Mouse (Mus musculus) limb, embryonic 13.5 days (tissue): ENCODE measurements around the gene Rptor. TPM values are rescaled to one million over a fixed set of nuclear protein-coding genes. Genes with fewer than 3 reads are reported as not detected.
"Not testable (repeated sequence)": the region's sequence is repeated elsewhere in the genome, so short reads cannot be mapped to it uniquely, and the experiment has no call there.

Source experiments
- ATAC-seq: fragments of 200-750 bp; cut with Nextera tagmentation; 2 replicates; pipeline ENCODE4 v1.8.0; 2017; ENCODE audit warnings: low read depth, moderate number of reproducible peaks, moderate TSS enrichment; ENCODE audit not compliant: low FRiP score
- H3K27ac ChIP-seq: fragments of 300-500 bp; sonication (generic); 2 replicates; pipeline ENCODE4 v1.5.1; 2015; ENCODE audit warnings: inconsistent platforms, mild to moderate bottlenecking, moderate library complexity
- H3K27me3 ChIP-seq: fragments of 300-500 bp; sonication (generic); 2 replicates; pipeline ENCODE4 v1.6.1; 2015; ENCODE audit warnings: mild to moderate bottlenecking, inconsistent platforms
- H3K36me3 ChIP-seq: fragments of 300-500 bp; sonication (generic); 2 replicates; pipeline ENCODE4 v1.6.1; 2015; ENCODE audit warnings: inconsistent platforms, mild to moderate bottlenecking, moderate library complexity
- H3K4me1 ChIP-seq: fragments of 300-500 bp; sonication (generic); 2 replicates; pipeline ENCODE4 v1.6.1; 2015; ENCODE audit warnings: inconsistent platforms
- H3K4me2 ChIP-seq: fragments of 300-500 bp; sonication (generic); replicated peaks from 2 replicates; pipeline ENCODE4 v1.6.1; 2015; ENCODE audit warnings: inconsistent platforms, mild to moderate bottlenecking, moderate library complexity
- H3K4me3 ChIP-seq: fragments of 300-500 bp; sonication (generic); 2 replicates; pipeline ENCODE4 v1.5.1; 2015; ENCODE audit warnings: moderate library complexity, mild to moderate bottlenecking, inconsistent platforms
- H3K9ac ChIP-seq: fragments of 300-500 bp; sonication (generic); 2 replicates; pipeline ENCODE4 v1.6.1; 2015; ENCODE audit warnings: mild to moderate bottlenecking, inconsistent platforms
- H3K9me3 ChIP-seq: fragments of 300-500 bp; sonication (generic); 2 replicates; pipeline ENCODE4 v1.6.1; 2016; ENCODE audit warnings: inconsistent platforms
- WGBS: fragments of 180-500 bp; shearing (Covaris S2); methylation state at CpG from one replicate; pipeline ENCODE4 v1.1.7; 2015; 5-methylcytosine and 5-hydroxymethylcytosine counted together
- polyA plus RNA-seq: library from polyadenylated mRNA; unstranded; fragments of >200 nt; fragmentation: Nextera tagmentation; extraction: Ambion mirVana; gene quantifications from 2 replicates; pipeline ENCODE4 v1.2.1, GENCODE M21; 2015

Gene Rptor
- polyA plus RNA-seq, 1 experiment from 2014 or later, result 11.2 TPM

DNA sequence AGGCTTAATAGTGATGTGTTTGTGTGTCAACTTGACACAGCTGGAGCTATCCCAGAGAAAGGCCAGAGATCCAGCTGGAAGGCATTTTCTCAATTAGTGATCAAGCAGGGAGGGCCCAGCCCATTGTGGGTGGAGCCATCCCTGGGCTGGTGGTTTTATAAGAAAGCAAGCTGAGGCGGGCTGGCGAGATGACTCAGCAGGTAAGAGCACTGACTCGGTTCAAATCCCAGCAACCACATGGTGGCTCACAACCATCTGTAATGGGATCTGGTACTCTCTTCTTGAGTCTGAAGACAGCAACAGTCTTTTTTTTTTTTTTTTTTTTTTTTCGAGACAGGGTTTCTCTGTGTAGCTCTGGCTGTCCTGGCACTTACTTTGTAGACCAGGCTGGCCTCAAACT lies 58.8 kb downstream of the Rptor start:
- H3K27me3 ChIP-seq, ATAC-seq: not testable (repeated sequence)
- WGBS, result 21% methylated on average over 4 of the region's 4 CpGs

DNA sequence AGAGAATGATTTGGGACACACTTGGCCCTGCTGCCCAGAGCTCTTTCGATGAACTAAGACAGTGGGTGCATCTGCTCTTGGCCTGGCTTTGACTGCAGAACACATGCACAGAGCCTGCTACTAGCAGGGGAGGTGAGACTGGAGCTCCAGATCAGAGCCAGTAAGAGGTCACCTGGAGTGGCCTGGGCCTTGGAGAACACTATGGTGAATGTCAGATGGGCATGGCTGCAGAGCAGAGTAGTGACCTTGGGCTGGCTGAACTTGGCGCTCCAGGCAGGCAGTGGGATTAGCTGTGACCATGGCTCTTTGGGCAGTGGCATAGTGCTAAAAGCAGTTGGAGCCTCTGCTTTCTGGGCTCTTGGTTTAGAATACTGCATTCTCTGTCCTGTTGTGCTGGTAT lies 61.2 kb downstream of the Rptor start:
- Histone ChIP-seq H3K9ac (no peak overlapping the region), H3K27me3 (no peaks in the 10 kb centered on the region), H3K36me3 (no peaks in the 10 kb centered on the region), H3K4me3 (no peak overlapping the region), H3K27ac (no peak overlapping the region), H3K4me1 (peaks cover 35% of the 10 kb centered on the region), H3K4me2 (no peak overlapping the region), H3K9me3 (no peaks in the 10 kb centered on the region)
- WGBS, result 89% methylated on average over 2 of the region's 2 CpGs
- no peak for ATAC-seq

More for the DNA sequence above, 58.8 kb downstream of the Rptor start:
- H3K9ac ChIP-seq, H3K4me3 ChIP-seq, H3K36me3 ChIP-seq, H3K4me2 ChIP-seq, H3K27ac ChIP-seq, H3K9me3 ChIP-seq: not testable (repeated sequence)
- H3K4me1 ChIP-seq, result peaks cover 31% of the 10 kb centered on the region

DNA sequence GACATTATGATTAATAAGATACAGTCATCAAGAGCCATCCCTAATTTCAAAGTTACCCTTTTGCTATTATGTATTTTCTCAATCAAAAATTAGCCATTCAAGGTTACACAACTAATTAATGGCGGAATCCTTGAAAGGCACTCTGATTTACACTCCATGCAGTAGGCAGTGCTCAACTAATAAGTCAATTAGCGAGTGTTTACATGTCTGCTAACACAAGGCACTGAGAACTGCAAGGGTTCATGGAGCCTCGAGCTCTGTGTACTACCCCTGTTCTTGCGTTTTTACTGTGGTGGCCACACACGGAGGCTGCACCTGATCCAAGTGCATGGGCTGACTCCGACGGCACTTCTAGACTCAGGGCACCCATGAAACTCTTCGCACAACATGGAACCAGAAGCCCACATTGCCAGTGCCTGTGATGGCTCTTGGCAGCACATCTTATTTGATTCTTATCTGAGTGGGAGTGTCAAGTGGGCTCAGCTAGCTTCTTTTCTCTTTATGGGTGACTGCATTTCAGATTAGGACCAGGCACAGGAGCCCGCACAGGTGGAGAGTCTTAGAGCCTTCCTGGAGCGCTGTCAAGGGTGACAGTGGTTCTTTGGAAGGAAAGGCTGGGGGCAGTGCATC lies 62.1 kb downstream of the Rptor start:
- no peaks in the 10 kb centered on the region for H3K27me3 ChIP-seq
- H3K27ac ChIP-seq, result no peak overlapping the region
- H3K9ac ChIP-seq, result no peak overlapping the region
- H3K9me3 ChIP-seq, result no peaks in the 10 kb centered on the region
- 64% methylated on average over 10 of the region's 10 CpGs for WGBS
- no peaks in the 10 kb centered on the region for H3K36me3 ChIP-seq
- no peak overlapping the region for H3K4me2 ChIP-seq
- no peak for ATAC-seq
- H3K4me1 ChIP-seq, result peaks cover 35% of the 10 kb centered on the region
- no peak overlapping the region for H3K4me3 ChIP-seq

DNA sequence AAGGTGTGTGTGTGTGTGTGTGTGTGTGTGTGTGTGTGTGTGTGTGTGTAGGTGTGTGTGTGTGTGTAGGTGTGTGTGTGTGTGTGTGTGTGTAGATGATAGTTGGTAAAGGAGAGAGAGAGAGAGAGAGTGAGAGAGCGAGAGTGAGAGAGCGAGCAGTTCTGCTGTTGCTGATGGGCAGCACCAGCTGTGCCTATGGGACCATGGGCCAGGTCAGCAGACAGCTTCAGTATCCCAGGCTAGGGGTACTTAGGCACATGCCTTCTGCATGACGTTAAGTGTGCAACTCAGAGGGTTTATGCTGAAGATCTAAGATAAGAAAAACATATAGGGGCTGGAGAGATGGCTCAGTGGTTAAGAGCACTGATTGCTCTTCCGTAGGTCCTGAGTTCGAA lies 62.6 kb downstream of the Rptor start:
- Histone ChIP-seq H3K9me3 (no peaks in the 10 kb centered on the region), H3K4me1 (peaks cover 35% of the 10 kb centered on the region), H3K9ac (no peak overlapping the region), H3K27ac (no peak overlapping the region), H3K27me3 (no peaks in the 10 kb centered on the region), H3K36me3 (no peaks in the 10 kb centered on the region), H3K4me2 (no peak overlapping the region), H3K4me3 (no peak overlapping the region)
- ATAC-seq, result no peak
- WGBS, result 89% methylated on average over 5 of the region's 5 CpGs

DNA sequence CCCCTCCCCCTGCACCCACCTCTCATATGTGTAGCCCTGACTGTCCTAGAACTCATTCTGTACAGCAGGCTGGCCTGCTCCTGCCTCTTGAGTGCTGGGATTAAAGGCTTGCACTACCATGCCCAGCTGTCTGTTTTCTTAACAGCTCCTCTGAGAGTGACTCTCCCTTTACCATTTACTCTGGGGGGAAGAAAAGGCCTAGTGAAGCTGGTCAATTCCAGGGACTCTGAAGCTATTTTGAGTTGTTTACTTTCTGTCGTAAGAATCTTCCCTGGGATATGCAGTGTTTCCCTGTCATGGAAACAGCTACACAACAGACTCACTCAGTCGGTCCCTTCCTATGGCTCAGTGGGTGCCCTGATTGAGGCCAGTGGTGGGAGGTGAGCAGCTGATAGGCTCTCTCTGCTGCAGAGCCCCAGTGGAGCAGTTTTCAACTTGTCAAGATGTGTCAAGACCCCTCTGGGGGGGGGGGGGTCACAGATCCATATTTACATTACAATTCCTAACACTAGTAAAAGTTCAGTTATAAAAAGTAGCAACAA lies 63.9 kb downstream of the Rptor start:
- no peak overlapping the region for H3K9ac ChIP-seq
- no peaks in the 10 kb centered on the region for H3K27me3 ChIP-seq
- no peaks in the 10 kb centered on the region for H3K9me3 ChIP-seq
- no peak overlapping the region for H3K4me3 ChIP-seq
- peaks cover 32% of the 10 kb centered on the region for H3K4me1 ChIP-seq
- no peak overlapping the region for H3K4me2 ChIP-seq
- H3K27ac ChIP-seq, result no peak overlapping the region
- peak; percentile 67; the same call in 1 of the 2 replicates for ATAC-seq
- 22% methylated on average over 2 of the region's 2 CpGs for WGBS
- H3K36me3 ChIP-seq, result no peaks in the 10 kb centered on the region

DNA sequence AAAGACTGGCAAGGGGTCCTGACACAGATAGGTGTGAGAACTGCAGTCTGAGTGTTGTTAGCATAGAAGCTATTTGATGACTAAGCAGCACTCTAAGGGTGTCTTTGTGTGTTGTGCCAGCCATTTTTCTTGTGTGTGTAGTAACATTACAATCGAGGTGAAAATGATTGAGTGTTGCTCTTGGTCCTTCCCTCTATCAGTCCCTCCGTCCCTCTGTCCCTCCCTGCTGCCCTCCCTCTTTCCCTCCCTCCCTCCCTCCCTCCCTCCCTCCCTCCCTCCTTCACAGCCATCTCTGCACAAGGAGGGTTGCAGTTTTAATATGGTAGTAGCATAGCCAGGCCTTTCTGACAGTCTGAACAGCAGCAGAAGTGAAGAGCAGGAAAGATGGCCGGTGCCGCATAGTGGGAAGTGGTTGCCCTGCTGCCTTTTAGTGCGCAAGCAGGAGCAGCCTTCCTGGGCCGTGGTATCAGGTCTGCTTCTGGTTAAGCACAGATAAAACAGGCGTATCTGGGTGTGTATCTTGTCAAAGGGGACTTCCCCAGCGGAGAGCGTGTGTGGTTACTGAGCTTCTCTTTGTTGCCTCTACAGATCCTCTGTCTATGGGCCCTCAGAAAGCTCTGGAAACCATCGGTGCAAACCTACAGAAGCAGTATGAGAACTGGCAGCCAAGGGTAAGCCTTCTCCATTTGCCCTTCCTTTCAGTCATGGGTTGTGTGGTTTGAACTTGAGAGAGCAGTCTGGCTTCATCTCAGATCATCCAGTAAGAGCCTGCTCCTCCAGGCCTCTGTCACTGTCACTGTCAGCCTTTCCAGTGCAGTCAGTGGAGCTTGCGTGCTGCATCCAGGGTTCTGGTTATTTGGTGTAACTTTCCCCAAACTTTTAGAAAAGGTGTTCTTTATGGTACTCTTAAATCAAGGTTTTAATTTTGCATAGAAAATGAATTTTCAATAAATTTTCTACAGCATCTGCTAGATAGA lies 68.3 kb downstream of the Rptor start:
- Histone ChIP-seq H3K27me3 (no peaks in the 10 kb centered on the region), H3K4me2 (no peak overlapping the region), H3K4me3 (no peak overlapping the region), H3K27ac (no peak overlapping the region), H3K4me1 (peaks cover 29% of the 10 kb centered on the region), H3K9me3 (no peaks in the 10 kb centered on the region), H3K9ac (0 out of 2 replicates have a peak overlapping the region, but pooled peaks have one; percentile 13), H3K36me3 (no peaks in the 10 kb centered on the region)
- WGBS, result 73% methylated on average over 11 of the region's 11 CpGs
- no peak for ATAC-seq

DNA sequence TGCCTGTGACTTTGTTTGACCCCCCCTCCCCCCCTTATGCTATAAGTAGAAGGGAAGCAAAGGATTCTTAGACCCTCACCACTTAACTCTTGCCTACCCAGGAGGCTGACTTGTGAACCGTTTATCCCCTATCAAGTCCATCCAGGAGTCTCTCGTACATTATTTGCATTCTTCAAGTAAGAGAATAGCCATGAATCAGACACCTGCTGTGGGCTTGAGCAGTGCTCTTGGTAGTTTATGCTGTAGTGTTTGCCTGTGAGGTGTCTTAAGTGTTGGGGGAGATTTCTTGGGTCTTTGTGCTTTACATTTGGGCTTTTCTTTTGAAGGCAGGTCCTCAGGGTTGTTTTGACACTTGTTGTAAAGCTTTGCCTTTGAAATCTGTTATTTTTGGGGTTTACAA lies 69.3 kb downstream of the Rptor start:
- Histone ChIP-seq H3K4me3 (no peak overlapping the region), H3K9ac (no peak overlapping the region), H3K4me1 (peaks cover 31% of the 10 kb centered on the region)

DNA sequence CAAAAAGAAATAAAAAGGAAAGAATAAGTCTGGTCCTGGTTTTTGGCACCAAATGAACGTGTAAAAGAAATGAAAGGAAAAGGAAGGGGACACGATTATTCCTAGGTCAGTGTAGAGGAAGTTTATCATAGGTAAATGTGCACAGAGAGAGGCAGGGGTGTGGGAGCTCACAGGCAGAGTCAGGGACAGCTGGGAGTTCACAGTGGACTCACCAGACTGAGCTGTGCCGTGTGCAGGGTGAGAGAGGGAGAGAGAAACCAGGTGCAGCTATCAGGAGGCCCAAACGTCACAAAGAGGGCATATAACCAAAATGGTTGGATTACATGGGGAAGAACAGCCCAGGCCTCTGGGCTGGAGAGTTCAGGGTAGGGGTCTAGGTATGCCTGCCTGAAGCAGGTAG lies 70.1 kb downstream of the Rptor start:
- 65% methylated on average over 4 of the region's 4 CpGs for WGBS

More for the DNA sequence above, 69.3 kb downstream of the Rptor start:
- no peak overlapping the region for H3K4me2 ChIP-seq
- WGBS, result 55% methylated on average over 2 of the region's 2 CpGs
- no peak for ATAC-seq
- no peaks in the 10 kb centered on the region for H3K36me3 ChIP-seq
- no peaks in the 10 kb centered on the region for H3K9me3 ChIP-seq
- no peak overlapping the region for H3K27ac ChIP-seq
- H3K27me3 ChIP-seq, result no peaks in the 10 kb centered on the region

DNA sequence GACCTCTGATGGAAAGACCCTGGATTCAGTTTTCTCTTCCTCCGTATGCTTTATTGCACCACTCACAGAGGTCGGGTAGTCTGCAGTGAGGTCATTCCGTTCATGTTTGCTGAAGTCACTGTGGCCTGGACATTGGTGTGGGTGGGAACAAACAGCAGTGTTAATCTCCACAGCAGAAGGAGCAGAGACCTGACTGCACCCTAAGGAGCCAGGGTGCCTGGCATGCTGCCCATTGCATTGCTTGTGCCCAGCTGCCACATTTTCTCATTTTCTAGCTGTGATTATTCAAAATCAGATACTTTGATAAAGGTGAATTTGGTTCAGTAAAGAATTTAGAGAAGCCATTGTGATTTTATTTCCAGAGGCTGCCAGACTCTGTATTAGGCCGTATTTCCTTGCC lies 72.1 kb downstream of the Rptor start:
- Histone ChIP-seq H3K27me3 (no peaks in the 10 kb centered on the region), H3K9me3 (no peaks in the 10 kb centered on the region), H3K4me3 (no peak overlapping the region), H3K4me2 (no peak overlapping the region), H3K9ac (no peak overlapping the region), H3K36me3 (no peaks in the 10 kb centered on the region), H3K4me1 (peaks cover 43% of the 10 kb centered on the region), H3K27ac (no peak overlapping the region)
- 41% methylated on average over 4 of the region's 4 CpGs for whole genome bisulfite sequencing
- no peak for ATAC-seq

More for the DNA sequence above, 70.1 kb downstream of the Rptor start:
- H3K9ac ChIP-seq, result no peak overlapping the region
- no peak for ATAC-seq
- H3K4me1 ChIP-seq, result peaks cover 35% of the 10 kb centered on the region
- H3K36me3 ChIP-seq, result no peaks in the 10 kb centered on the region
- H3K27me3 ChIP-seq, result no peaks in the 10 kb centered on the region
- no peak overlapping the region for H3K27ac ChIP-seq
- no peak overlapping the region for H3K4me3 ChIP-seq
- H3K4me2 ChIP-seq, result no peak overlapping the region
- H3K9me3 ChIP-seq, result no peaks in the 10 kb centered on the region

DNA sequence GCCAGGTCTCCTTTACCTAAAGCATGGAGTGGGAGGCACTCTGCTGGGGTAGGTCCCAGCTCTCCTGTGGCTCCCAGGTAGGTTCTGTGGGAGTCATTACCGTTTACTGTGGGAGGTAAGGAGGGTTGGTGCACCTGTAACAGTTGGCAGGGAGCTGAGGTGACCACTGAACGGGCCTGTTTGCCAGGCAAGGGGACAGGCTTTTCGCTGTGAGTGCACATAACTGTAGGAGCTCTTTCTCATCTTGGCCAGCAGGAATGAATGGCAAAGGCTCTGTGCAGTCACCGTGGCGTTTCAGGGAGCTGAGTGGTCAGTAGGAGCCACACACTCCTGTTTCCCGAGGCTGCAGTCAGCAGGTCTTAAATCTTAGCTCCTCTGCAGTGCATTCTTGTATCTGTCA lies 72.8 kb downstream of the Rptor start:
- Histone ChIP-seq H3K9ac (no peak overlapping the region), H3K36me3 (no peaks in the 10 kb centered on the region), H3K27ac (no peak overlapping the region), H3K4me1 (peaks cover 43% of the 10 kb centered on the region), H3K4me3 (no peak overlapping the region), H3K4me2 (no peak overlapping the region), H3K27me3 (no peaks in the 10 kb centered on the region), H3K9me3 (no peaks in the 10 kb centered on the region)
- ATAC-seq, result no peak
- WGBS, result 66% methylated on average over 6 of the region's 6 CpGs

DNA sequence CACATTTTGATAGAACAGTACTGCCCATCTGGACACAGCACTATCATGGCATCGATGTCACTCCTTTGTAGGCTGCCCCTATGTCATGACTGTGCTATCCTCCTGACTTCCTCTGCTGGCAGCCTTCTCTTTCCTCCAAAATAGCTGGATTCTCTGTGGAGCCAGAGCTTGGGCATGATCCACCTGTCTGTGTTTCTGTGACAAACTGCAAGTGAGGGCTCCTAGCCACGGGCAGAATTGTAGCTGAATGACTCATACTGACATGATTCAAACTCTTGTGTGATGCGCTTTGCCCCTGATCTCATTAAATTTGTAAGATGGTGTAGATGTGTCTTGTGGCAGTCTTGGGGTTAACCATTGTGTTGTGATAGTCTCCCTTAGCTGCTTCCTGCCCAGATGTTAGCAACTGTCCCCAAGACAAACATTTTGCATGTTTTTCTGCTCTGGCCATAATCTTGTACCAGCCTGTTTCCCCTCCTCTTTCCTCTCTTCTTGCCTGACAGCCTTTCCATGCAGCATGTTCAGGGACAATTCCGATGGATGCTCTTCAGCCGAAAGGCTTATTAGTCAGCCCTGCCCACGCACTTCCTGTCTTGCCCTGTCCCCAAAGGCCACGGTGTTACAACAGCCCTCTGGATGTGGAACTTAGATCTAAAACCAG lies 74.2 kb downstream of the Rptor start:
- H3K9me3 ChIP-seq, result no peaks in the 10 kb centered on the region
- H3K4me1 ChIP-seq, result peaks cover 48% of the 10 kb centered on the region
- WGBS, result 69% methylated on average over 7 of the region's 7 CpGs
- H3K9ac ChIP-seq, result no peak overlapping the region
- H3K36me3 ChIP-seq, result no peaks in the 10 kb centered on the region
- no peak overlapping the region for H3K4me2 ChIP-seq
- no peaks in the 10 kb centered on the region for H3K27me3 ChIP-seq
- no peak overlapping the region for H3K4me3 ChIP-seq
- no peak overlapping the region for H3K27ac ChIP-seq
- no peak for ATAC-seq

DNA sequence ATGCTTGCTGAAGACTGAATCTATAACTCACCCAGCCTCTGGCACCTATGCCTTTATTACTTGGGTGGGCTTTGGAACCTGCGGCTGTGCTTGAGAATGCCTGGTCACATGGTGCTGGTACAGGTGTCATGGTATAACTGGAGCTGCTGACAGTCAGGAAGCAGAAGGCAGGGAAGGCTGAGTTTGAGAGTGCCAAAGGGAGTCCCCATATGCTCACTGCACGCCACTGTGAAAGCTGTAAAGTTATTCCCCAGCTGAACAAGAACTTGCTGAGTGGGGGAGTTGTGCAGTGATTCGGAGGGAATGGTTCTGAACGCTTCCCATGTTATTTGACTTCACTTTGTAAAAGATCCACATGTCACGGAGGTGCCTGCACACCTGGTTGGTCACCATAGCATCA lies 75.7 kb downstream of the Rptor start:
- no peaks in the 10 kb centered on the region for H3K27me3 ChIP-seq
- no peaks in the 10 kb centered on the region for H3K36me3 ChIP-seq
- no peak for ATAC-seq
- H3K4me3 ChIP-seq, result no peak overlapping the region
- H3K27ac ChIP-seq, result no peak overlapping the region
- no peaks in the 10 kb centered on the region for H3K9me3 ChIP-seq
- no peak overlapping the region for H3K4me2 ChIP-seq
- WGBS, result 77% methylated on average over 5 of the region's 5 CpGs
- no peak overlapping the region for H3K9ac ChIP-seq
- peaks cover 57% of the 10 kb centered on the region for H3K4me1 ChIP-seq
